Mouse (Mus musculus) testis, adult 2 months (tissue): ENCODE results near the gene Rps15.

Experiments
- CTCF ChIP-seq: fragments of 200-500 bp; IDR thresholded peaks from 2 replicates; pipeline ENCODE4 v1.5.1; 2012; ENCODE audit warnings: low read depth, mild to moderate bottlenecking, inconsistent platforms, low read length, moderate library complexity; ENCODE audit not compliant: control insufficient read depth, insufficient read depth, insufficient replicate concordance
- POLR2A ChIP-seq: fragments of 200-500 bp; IDR thresholded peaks from 2 replicates; pipeline ENCODE4 v1.6.1; 2012; ENCODE audit warnings: low read depth, mild to moderate bottlenecking, inconsistent platforms, low read length, moderate library complexity; ENCODE audit not compliant: control insufficient read depth

- TF ChIP-seq CTCF (no peak), POLR2A (no peak)
Observed at GRCm38 (mm10) chr10:80250573-80250972, 41.7 kb upstream of the Rps15 start.
